Mouse (Mus musculus) cerebellum, adult 8-10 months (tissue): ENCODE data around the gene Trp53tg5.

Experiments used
- DNase-seq: peaks from one replicate; pipeline ENCODE4 v3.0.0; 2022

Trp53tg5 gene

DNA sequence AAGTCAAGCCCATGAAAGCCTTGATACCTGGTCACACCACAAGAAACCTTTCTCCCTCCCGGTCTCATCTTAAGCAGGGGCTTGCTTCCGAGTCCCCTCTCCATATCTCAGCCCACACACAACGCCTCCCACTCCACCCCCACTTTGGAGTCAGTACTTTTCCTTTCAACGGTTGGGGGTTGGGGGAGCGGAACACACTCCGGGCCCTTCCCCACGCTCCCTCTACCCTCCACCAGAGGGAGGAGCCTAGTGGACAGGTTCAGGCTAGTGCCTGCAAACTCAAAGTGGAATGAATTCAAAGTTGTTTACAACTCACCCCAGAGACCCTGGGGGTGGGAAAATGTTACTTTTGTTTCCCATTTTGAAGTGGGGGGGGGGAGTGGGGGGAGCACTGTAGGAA is 42.8 kb downstream of the Trp53tg5 start:
- DNase-seq, result no peak

DNA sequence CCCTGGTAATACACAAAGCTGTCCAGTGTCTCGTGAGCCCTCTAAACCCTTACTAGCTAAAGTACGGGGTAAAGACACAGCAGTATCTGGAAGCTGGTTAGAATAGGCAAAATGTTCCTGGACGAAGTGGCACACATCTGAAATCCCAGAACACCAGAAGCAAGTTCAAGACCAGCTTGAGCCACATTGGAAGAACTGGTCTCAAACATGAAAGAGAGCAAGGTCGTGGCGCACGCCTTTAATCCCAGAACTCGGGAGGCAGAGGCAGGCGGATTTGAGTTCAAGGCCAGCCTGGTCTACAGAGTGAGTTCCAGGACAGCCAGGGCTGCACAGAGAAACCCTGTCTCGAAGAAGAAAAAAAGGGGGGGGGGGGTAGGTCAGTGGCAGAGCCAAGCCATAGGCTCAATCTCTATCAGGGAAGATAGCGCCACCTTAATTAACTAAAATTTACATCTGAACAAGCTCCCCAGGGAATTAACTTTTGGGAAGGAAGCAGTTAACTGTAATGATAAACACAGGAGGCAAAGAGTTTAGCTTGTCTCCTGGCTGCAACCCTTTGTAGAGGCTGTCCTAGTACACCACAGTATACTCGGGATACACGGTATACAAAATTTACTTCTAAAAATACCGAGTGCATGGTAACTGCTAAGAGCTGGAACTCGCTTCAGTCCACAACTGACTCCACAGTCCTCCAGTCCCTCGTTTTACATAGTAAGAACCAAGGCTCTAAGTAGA is 43.5 kb downstream of the Trp53tg5 start:
- no peak for DNase-seq

DNA sequence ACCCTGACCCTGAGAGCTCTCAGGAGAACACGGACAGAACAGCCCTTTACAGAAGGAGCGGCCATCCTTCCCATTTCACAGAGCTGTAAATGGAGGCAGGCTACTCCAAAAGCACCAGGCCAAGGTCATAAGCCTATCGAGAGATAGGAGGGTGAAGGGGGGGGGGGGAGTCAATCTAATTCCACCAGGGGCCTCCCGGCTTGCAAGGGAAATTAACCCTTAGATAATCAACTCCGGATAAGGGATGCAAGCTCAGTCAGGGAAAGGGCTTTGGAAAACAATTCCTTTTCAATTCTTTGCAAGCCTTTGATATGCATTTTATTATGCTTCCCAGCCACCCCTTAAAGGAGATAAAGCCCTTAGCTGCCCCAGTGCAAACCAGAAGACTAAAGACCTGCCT is 45.1 kb downstream of the Trp53tg5 start:
- no peak for DNase-seq

DNA sequence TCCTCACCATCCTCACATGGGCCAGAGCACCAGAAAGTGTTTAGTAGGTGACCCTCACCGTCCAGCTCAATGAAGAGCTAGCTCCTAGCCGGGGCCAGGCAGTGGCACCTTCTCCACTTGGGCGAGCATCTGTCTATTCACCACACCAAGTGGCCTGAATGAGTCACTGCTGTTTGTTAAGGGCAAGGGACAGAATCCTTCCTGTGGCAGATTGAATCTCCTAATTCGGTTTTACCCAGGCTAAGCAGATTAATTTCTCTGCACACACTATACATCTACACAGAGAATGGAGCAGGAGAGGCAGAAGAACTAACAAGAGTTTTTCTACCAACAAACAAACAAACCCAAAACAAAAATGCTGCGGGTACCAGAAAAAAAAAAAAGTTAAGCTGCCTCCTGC is 46.6 kb downstream of the Trp53tg5 start:
- no peak for DNase-seq

DNA sequence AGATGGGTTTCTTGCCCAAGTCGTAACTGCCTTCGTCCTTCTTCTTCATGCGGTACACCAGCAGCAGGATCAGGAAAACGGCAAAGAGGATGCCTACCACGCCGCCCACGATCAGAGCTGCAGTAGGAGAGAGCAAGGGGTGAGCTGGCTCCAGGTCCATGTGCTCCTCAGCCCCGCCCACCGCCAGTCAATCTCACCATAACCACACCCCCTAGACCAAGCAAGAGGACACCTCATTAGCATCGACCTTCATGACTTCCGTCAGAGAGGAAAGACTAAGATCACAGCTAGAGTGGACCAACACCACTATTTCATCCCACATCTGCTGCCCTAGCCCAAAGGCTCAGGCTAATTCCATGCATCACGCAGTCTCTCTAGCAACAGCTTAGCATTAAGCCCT is 47.4 kb downstream of the Trp53tg5 start:
- DNase-seq, result no peak

DNA sequence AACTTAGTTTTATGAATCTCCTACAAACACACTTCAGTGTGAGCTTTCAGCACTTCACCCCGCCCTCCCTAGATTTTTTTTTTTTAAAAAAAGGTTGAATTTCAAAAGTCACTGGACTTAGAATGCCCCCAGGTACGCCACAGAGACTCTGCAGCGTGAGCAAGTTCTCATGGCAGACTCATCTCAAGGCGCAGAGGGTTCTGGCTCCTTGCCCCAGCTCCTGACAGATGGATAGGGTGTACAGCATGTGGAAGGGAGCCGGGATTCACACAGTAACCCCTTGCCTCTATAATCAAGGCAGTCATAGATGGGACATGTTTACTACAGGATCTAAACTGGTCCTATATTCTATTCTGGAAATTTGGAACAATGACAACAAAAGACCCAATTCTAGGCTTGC is 48.1 kb downstream of the Trp53tg5 start:
- DNase-seq, result no peak

DNA sequence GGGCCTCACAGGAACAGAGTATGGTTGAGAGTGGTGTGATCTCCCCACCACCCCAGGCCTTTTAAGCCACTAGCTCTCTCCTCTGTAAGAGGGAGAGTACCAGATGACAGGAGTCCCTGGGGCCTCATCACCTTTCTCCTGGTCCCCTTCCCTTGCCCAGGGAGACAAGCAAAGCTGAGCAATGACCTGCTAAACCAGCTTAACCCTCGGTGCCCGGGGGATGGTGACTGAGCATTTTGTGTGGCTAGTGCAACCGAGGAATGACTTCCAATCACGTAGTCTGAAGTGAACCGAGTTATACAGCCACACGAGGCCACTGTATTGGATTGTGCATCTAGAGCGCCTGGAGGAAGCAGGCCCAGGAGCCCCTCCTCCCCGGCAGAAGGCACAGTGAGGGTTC is 49.1 kb downstream of the Trp53tg5 start:
- DNase-seq, result no peak

DNA sequence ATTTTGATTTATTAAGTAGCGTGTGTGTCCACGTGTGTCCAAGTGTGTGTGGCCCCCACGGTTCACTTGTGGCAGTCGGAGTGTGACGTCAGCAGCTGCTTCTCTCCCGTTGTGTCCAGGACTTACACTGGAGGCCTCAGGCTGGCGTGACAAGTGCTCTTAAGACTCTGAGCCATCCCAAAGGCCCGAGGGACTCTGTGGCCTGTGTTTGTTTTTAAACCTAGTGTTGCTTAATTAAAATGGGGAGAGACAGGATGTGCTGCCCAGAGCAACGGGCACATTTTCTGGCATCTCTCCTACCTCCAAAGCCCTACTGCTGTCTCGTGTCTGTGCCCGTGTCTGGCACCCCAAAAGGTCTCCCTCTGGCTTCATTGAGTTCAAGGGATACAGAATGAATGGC is 50.1 kb downstream of the Trp53tg5 start:
- DNase-seq, result no peak

DNA sequence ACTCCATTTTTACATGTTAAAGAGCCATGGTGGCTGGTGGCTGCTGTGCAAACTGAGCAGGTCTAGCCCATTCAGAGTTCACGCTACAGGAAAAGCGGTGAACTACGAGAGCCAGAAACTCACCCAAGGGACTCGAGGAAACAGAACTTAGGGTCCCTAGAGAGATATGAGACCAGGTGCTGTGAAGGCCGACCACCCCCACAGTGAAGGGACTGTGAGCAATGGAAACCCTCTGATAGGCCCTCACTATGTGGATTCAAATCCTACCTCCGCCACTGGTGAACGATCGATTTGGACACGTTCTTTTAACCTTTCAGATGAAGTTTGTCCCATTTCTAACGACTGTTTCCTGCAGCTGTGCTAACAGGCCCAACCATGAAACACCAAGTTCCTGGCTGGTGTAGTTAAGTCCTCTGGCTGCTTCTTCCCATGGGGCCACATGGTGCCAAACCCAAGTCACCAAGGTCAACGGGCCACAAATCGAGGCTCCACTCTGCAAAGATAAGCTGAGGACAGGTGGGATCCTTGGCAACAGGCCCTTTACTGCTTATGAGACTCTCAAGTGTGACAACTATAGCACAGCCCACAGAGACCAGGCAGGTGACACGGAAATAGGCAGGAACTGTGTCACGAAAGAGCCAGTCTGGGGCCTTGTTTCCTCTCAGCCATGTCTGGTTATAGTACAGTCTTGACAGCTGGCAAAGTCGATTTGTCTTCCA is 50.7 kb downstream of the Trp53tg5 start:
- DNase-seq, result no peak

DNA sequence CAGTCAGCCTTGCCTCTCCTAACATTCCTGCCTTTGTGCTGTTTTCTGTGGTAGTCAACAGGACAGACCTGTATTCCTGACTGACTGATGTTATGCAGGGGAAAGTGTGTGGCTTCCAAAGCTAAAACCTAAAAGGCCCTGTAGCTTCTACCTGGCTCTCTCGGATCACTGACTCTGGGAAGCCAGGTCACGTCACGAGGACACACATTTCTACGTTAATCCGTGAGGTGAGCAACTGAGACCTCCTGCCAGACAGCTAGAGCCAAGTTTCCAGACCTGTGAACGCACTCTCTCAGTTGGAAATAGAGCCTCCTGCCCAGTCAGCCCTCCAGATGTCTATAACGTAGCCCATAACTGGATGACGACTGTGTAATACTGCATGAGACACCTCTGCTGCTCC is 51.5 kb downstream of the Trp53tg5 start:
- DNase-seq, result no peak

DNA sequence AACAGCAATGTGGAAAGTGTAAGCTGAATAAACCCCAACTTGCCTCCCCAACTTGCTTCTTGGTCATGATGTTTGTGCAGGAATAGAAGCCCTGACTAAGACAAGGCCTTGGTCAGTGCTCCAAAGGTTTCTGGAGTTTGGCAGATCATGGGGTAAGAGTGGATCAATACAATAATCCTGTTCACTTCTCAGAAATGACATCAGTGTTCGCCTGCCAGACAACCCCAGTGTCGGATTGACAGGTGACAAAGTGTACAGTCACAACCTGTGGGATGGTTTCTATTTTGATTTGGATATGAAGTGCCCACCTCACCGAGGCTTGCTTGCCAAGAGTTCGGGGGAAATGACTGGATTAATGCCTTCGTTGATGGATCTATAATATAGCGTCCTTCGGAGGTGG is 52.2 kb downstream of the Trp53tg5 start:
- no peak for DNase-seq
